Mouse (Mus musculus) granulocyte monocyte progenitor cell, adult 5-6 weeks (primary cell): ENCODE measurements at regions not wholly inside any gene's neighbourhood (a gene's known extent, or its start where the extent isn't known, plus 50 kb on each side); places are given as distances from the start of the nearest gene placed in this dataset.

Experiments used
- ATAC-seq: replicated peaks from 2 replicates; pipeline ENCODE4 v1.8.0; 2016; ENCODE audit warnings: mild to moderate bottlenecking, moderate TSS enrichment, inconsistent platforms; ENCODE audit not compliant: poor library complexity, severe bottlenecking

GRCm38 (mm10) chr2:51457717-51458116, 169.6 kb upstream of the Tas2r134 start:
- ATAC-seq, result no peak

- ATAC-seq, result no peak
Observed at GRCm38 (mm10) chr2:51452816-51453215, 174.5 kb upstream of the Tas2r134 start.

DNA sequence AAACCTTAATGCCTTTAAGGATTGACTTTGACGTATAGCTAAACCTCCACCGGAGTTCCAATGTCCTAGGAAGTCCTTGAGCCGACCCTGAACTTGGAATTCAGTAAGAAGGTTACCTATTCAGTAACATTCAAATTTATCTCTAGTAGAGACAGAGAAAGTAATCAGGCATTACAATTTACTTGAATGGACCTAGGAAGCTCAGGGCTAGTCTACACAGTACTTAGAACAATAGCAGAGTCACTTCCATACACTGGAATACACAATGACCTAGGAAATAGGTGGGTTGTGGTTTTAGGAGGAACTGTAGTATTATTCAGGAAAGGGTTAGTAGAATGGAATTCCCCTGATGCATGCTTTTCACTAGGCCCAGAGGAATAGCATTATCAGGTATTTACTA, 179.2 kb upstream of the Tas2r134 start:
- ATAC-seq, result no peak

- no peak for ATAC-seq
Observed at GRCm38 (mm10) chr2:51447616-51448015, 179.7 kb upstream of the Tas2r134 start.

GRCm38 (mm10) chr2:51444386-51445080, 182.8 kb upstream of the Tas2r134 start:
- no peak for ATAC-seq

DNA sequence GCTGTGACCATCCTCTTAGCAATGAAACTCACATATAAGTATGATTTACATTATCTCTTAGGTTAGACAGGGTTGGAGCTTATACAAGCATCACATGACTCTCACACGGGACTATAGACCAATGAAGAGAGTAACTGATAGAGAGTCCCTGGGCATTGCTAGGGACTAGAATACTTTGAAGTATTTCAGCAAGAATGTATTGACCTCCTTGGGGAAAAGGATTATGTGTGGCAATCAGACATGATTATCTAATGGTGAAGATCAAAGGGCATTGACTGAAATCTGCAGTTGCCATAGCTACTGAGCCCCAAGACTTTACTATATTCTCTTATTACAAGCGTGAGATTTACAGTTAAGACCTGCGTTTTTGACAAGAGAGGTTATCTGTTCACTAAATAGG, 183.4 kb upstream of the Tas2r134 start:
- ATAC-seq, result no peak

- ATAC-seq, result peak; percentile 70
Observed at GRCm38 (mm10) chr2:51439047-51439446, 188.3 kb upstream of the Tas2r134 start.

DNA sequence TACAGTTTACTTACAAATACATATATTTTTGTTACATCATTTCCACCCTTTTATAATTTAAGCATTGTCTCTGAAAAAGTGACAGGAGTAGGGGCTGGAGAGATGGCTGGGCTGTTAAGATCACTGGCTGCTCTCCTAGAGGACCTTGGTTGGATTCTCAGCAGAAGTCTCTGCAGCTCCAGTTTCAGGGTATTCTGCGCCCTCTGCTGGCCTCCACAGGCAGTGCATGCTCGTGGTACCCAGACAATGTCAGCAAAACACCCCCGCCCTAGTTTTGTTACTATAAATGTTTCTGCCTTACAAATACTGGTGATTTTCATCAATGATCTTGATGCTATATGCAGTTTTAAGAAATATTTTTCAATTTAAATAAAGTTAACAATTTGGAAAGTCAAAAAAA, 190.7 kb upstream of the Tas2r134 start:
- ATAC-seq, result peak; percentile 69

GRCm38 (mm10) chr2:51431564-51431963, 195.7 kb upstream of the Tas2r134 start:
- no peak for ATAC-seq

- no peak for ATAC-seq
Observed at GRCm38 (mm10) chr2:51429716-51430115, 197.6 kb upstream of the Tas2r134 start.

GRCm38 (mm10) chr2:51422442-51422841, 204.9 kb upstream of the Tas2r134 start:
- ATAC-seq, result no peak

DNA sequence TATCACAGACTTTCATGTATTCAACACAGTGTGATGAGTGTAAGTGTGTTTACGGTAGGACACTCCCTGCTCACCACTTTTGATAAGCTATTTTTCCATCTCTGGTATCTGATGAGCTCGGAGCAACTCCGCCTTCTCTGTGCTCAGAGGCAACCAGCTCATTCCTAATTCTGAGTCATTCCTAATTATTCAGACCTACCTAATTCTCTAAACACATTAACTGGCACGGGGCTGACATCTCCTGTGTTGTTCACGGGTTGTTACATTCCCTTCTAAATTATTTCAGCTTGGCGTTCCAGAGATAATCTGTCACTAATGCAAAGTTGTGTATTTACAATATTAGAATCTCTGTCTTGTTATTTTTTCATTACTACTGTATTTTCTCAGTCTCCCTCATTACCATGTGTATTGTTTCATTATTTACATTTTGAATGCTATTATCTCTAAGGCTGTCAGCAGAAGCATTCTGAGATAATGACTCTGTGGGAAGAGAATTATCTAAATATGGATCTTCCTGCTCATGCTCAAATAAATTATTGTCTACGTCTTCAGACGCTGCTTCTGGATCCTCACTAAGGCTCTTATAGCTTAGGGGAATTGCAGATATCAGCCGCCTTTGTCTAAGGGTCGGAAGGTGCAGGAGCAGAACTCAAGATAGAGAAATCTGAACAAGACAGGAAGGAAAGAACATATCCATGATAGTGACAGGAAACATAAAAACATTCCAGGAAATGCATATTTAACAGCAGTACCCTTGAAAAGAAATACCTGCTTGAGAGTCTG, 209.2 kb upstream of the Tas2r134 start:
- ATAC-seq, result no peak

DNA sequence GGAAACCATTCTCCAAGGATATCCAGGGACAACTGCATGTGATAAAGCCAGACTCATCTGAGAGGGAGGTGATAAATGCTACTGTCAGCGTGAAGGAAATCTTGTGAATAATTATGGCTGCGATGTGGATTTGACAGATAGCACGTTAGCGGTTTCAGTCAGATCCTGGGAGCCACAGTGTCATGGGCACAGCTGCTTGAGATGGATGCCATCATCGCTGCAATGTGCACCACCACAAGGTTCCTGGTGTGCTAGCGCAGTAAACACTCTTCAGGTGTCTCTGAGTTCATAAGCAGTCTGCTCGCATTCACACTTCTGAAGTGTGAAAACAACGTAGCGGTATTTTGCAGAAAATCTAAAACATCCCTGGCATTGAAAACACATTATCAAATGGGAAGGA, 238.9 kb upstream of the Tas2r134 start:
- ATAC-seq, result no peak

DNA sequence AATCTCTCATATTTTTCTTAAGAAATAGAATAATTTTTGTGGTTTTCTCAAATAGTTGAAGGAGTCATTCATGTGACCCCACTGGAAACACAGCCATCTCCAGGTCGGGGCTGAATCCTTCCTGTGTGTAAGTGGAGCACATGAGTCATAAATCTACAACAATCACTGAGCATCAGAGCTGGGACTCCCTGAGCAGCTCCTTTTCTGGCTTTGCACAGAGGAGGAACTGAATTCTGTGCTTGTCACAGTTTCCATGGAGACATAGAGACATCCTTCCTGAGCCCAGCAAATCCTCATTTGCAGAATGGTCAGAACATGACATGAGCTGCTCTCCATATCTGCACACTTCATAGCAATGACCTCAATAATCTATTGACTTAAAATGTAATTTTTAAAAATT, 238.2 kb upstream of the Rnd3 start:
- ATAC-seq, result no peak

GRCm38 (mm10) chr2:51376597-51376996, 227.7 kb upstream of the Rnd3 start:
- ATAC-seq, result peak; percentile 93

GRCm38 (mm10) chr2:51374636-51375035, 225.7 kb upstream of the Rnd3 start:
- no peak for ATAC-seq

DNA sequence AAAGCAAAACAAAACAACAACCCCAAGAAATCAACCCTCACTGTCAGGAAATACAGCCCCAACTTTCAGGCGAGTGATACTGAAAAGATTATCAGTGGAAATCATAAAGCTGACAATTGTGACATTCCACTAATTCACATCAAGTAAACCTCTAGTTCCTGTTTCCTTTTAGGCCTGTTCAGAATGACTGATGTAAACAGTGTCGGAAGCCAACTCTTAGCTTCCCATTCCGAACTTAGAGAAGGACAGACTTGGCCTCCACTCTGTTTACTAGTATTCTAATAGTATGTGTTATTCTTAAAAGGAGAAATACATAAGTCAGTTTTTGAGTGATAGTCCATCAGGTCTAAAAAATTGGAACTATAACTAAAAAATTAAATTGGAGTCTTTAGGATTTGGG, 223.9 kb upstream of the Rnd3 start:
- peak; percentile 42; the same call in 1 of the 2 replicates for ATAC-seq

DNA sequence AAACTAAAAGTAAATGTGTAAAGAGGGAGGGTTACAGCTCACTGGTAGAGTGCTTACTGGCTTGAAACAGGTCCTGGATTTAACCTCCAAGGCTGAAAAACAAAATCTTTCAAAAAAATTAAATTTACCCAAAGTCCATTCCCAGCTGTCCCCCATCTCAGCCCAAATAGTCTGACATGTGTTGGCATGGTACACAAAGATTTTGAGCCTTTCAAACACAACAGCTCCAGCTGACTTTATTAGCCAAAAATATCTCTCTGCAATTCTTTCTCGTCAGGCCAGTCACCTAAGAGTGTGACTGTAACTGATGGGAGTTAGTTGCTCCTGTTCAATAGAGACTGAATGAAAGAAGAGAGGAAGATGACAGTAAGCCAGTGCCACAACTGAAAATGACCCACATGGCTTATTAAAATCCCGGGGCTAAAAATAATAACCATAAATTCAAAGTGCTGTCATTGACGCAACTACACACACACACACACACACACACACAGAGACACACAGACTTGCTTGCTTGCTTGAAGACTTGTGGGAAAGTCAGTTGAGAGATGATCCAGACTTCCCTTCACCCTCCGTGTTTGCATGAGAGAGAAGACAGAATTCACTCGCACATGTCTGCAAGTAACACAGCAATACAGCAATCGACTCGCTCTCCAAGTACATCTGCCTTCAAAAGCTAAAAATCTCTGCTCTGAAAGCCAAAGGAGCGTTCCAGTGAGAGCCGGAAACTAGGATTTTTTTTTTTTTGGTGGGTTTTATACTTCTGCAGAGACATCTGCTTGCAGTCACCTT, 214.1 kb upstream of the Rnd3 start:
- no peak for ATAC-seq

DNA sequence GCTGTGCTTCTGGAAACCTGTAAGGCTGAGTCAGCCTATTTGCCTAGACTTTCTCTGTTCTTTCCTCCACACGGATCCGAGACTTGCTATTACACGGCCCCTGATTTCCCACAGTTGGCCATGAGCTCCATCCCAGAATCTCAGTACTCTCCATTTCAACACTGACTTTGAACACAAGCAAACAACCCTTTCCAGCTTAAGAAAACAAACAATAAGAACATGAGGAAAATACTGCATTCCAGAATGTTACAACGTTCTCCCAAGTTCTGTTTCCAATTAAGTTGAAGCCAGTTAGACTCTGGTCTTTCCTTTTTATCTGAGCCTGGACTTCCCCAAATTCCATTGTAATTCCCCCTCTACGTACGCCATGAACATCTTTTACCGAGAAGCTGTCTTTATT, 206.4 kb upstream of the Rnd3 start:
- ATAC-seq, result no peak

DNA sequence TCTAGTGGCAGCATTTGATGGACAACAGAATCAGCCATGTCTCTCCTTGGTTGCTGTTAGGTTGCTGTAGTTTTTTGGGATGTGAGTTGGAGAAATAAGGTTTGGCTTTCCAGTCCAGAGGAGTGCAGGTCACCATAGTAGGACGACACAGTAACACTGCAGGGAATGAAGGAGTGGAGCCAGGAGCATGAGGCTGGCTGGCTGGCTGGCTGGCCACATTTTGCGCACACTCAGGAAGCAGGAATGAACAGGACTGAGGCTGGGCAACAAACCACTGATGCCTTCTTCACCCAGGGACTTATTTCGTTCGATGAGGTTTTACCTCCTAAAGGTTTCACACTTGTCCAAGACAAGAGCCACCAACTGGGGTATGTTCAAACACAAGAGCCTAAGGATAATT, 205.9 kb upstream of the Rnd3 start:
- ATAC-seq, result no peak

- no peak for ATAC-seq
Observed at GRCm38 (mm10) chr2:51349614-51350013, 200.7 kb upstream of the Rnd3 start.
